Mouse (Mus musculus) kidney, adult 2 months (tissue): ENCODE measurements around the gene Tep1.

Source experiments
- CTCF ChIP-seq: fragments of 200-500 bp; conservative IDR thresholded peaks from 2 replicates; pipeline ENCODE4 v1.5.1; 2011; ENCODE audit warnings: low read depth, mild to moderate bottlenecking, control low read depth, low read length, moderate library complexity, mixed read lengths; ENCODE audit not compliant: insufficient read depth, insufficient read length
- POLR2A ChIP-seq: fragments of 200-500 bp; IDR thresholded peaks from one replicate; pipeline ENCODE4 v1.6.1; 2011; ENCODE audit warnings: low read depth, low read length, control low read depth

DNA sequence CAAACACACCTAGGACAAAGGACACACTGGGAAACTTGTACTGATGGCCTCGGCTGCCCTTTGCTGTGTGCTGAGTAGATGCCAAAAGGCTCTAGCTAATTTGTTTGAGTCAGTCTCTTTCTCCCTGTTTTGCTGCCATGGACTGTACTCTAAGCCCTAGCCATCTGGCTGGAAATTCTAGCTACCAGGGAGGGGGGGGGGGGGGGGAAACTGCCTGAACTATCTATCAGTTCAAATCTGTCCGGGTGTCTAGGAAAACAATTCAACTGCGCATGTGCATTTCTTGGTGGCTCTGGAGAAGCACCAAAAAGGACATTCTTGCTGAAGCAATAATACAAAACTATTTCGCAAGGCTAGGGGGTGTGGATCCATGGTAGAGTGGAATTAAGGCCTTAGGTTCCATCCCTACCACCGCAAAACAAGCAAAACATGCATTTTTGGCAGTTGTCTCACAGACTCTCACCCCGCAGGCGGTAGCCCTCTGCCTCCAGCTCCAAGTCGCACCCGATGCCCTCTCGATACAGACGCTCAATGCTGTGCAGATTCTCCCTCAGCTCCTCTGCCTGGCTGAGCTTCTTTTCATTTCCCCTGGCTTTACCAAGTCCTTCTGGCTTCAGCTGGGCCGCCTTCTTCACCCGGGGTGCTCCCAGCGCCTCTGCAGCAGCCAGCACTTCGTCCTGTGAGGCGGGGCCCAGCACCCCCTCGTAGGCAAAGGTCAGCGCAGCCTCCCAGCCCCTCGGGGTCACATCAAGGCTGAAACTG lies 25.8 kb upstream of the Tep1 start:
- TF ChIP-seq POLR2A (no peak), CTCF (no peak)
